ENCODE assay signal across 7 mouse cellular contexts in the genomic region with DNA sequence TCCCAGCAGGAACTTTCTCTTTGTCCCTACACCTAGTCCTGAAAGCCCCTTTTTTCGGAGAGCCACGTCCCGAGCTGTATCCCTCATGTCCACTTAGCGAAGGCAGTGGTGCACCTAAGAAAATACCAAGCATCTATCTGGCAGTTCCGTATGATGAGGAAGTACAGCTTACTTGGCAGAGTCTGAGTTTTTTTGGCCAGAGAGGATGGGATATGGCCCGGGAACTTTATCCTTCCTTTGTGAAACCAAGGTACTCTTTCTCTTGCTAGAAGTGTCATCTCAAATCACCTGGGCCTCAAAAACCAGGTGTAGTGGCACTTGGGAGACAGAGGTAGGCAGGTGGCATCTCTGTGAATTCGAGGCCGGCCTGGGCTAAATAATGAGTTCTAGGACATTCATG. TPM values are rescaled to one million over a fixed set of nuclear protein-coding genes. Genes with fewer than 3 reads are reported as not detected.
DNase-seq lines count a peak whose midpoint lies in the region; ATAC-seq and TF ChIP-seq lines count a peak whose summit lies in the region.

No protein-coding gene starts in this region.

- peak overlapping the region; percentile 97 for H3K9ac ChIP-seq in lung, embryonic 16.5 days (ENCODE audit: low read length)
- peak overlapping the region; percentile 95 for H3K9ac ChIP-seq in forebrain, embryonic 11.5 days (ENCODE audit: low read length)
- peak overlapping the region; percentile 95 for H3K9ac ChIP-seq in limb, embryonic 14.5 days (ENCODE audit: low read depth, low read length, severe bottlenecking)
- H3K9ac ChIP-seq in stomach, embryonic 14.5 days (replicated peaks; ENCODE audit: low read depth, low read length) = peak overlapping the region; percentile 90; the same call in 1 of the 2 replicates

- peaks cover 16% of the 10 kb centered on the region for H3K36me3 ChIP-seq in lung, embryonic 16.5 days (ENCODE audit: control insufficient read depth, insufficient read depth, low read length)
- H3K36me3 ChIP-seq in forebrain, embryonic 11.5 days (ENCODE audit: control insufficient read depth, insufficient read depth, low read length) = no peaks in the 10 kb centered on the region; the same call in 1 of the 2 replicates
- H3K36me3 ChIP-seq in limb, embryonic 14.5 days (ENCODE audit: control insufficient read depth, insufficient read depth, low read length) = peaks cover 19% of the 10 kb centered on the region
- peaks cover 14% of the 10 kb centered on the region; the same call in 1 of the 2 replicates for H3K36me3 ChIP-seq in stomach, embryonic 14.5 days (ENCODE audit: control insufficient read depth, insufficient read depth, low read length)

- WGBS in lung, embryonic 16.5 days = 77% methylated on average over 8 of the region's 8 CpGs
- WGBS in forebrain, embryonic 11.5 days = 77% methylated on average over 8 of the region's 8 CpGs
- 82% methylated on average over 8 of the region's 8 CpGs for WGBS in limb, embryonic 14.5 days
- WGBS in stomach, embryonic 14.5 days = 78% methylated on average over 8 of the region's 8 CpGs

- no peak for DNase-seq in lung, adult 18-20 months
- no peak for DNase-seq in forebrain, embryonic 11.5 days (ENCODE audit: low spot score)
- DNase-seq in limb, embryonic 14.5 days (ENCODE audit: low spot score) = no peak
- DNase-seq in ovary, adult 18-20 months (ENCODE audit: low spot score) = no peak
- no peak for DNase-seq in spleen, postnatal 36 days (ENCODE audit: low spot score in 2 of 2)

- H3K27ac ChIP-seq in lung, embryonic 16.5 days (ENCODE audit: low read length) = peak overlapping the region; percentile 91
- peak overlapping the region; percentile 58 for H3K27ac ChIP-seq in forebrain, embryonic 11.5 days (ENCODE audit: low read depth, low read length)
- peak overlapping the region; percentile 86 for H3K27ac ChIP-seq in limb, embryonic 14.5 days (replicated peaks; ENCODE audit: low read depth, low read length)
- peak overlapping the region; percentile 90 for H3K27ac ChIP-seq in stomach, embryonic 14.5 days (ENCODE audit: low read length)

- no peaks in the 10 kb centered on the region for H3K27me3 ChIP-seq in lung, embryonic 16.5 days (ENCODE audit: control insufficient read depth, insufficient read depth, low read depth, low read length)
- no peaks in the 10 kb centered on the region for H3K27me3 ChIP-seq in forebrain, embryonic 11.5 days (ENCODE audit: control insufficient read depth, insufficient read depth, low read length)
- no peaks in the 10 kb centered on the region for H3K27me3 ChIP-seq in limb, embryonic 14.5 days (ENCODE audit: control insufficient read depth, insufficient read depth, low read length)
- H3K27me3 ChIP-seq in stomach, embryonic 14.5 days (ENCODE audit: control insufficient read depth, insufficient read depth, low read length) = no peaks in the 10 kb centered on the region

- peak overlapping the region; percentile 65 for H3K4me3 ChIP-seq in lung, embryonic 16.5 days (ENCODE audit: low read length)
- peak overlapping the region; percentile 97 for H3K4me3 ChIP-seq in forebrain, embryonic 11.5 days (ENCODE audit: low read depth, low read length)
- H3K4me3 ChIP-seq in limb, embryonic 14.5 days (replicated peaks; ENCODE audit: low read length) = peak overlapping the region; percentile 99
- H3K4me3 ChIP-seq in stomach, embryonic 14.5 days (ENCODE audit: low read depth, low read length) = peak overlapping the region; percentile 84

- no peak; the same call in 1 of the 2 replicates for ATAC-seq in lung, embryonic 16.5 days (ENCODE audit: low read depth)
- ATAC-seq in forebrain, embryonic 11.5 days (replicated peaks; ENCODE audit: low FRiP score) = no peak
- ATAC-seq in limb, embryonic 14.5 days (ENCODE audit: low FRiP score, low read depth) = no peak
- ATAC-seq in stomach, embryonic 14.5 days (ENCODE audit: insufficient number of reproducible peaks, insufficient read depth, low FRiP score, low read depth) = no peak

- H3K4me2 ChIP-seq in lung, embryonic 16.5 days (ENCODE audit: low read depth, low read length) = peak overlapping the region; percentile 71
- peak overlapping the region; percentile 70 for H3K4me2 ChIP-seq in forebrain, embryonic 11.5 days (ENCODE audit: low read depth, low read length, severe bottlenecking)
- H3K4me2 ChIP-seq in limb, embryonic 14.5 days (replicated peaks; ENCODE audit: low read depth, low read length, severe bottlenecking) = peak overlapping the region; percentile 63
- H3K4me2 ChIP-seq in stomach, embryonic 14.5 days (replicated peaks; ENCODE audit: low read depth, low read length) = peak overlapping the region; percentile 53

- no peaks in the 10 kb centered on the region for H3K9me3 ChIP-seq in lung, embryonic 16.5 days (ENCODE audit: control insufficient read depth, low read length)
- no peaks in the 10 kb centered on the region for H3K9me3 ChIP-seq in forebrain, embryonic 11.5 days (ENCODE audit: control insufficient read depth, low read length)
- H3K9me3 ChIP-seq in limb, embryonic 14.5 days (ENCODE audit: control insufficient read depth, low read length) = no peaks in the 10 kb centered on the region
- H3K9me3 ChIP-seq in stomach, embryonic 14.5 days (ENCODE audit: control insufficient read depth, low read depth, low read length) = no peaks in the 10 kb centered on the region

- H3K4me1 ChIP-seq in lung, embryonic 16.5 days (replicated peaks; ENCODE audit: control insufficient read depth, insufficient read depth, low read length) = peaks cover 26% of the 10 kb centered on the region
- peaks cover 10% of the 10 kb centered on the region; the same call in 1 of the 2 replicates for H3K4me1 ChIP-seq in forebrain, embryonic 11.5 days (replicated peaks; ENCODE audit: control insufficient read depth, insufficient read depth, low read length)
- H3K4me1 ChIP-seq in limb, embryonic 14.5 days (ENCODE audit: control insufficient read depth, insufficient read depth, low read length) = peaks cover 12% of the 10 kb centered on the region; the same call in 1 of the 2 replicates
- peaks cover 27% of the 10 kb centered on the region for H3K4me1 ChIP-seq in stomach, embryonic 14.5 days (ENCODE audit: control insufficient read depth, insufficient read depth, low read length)

- TF ChIP-seq POLR2A in limb, embryonic 14.5 days (IDR thresholded peaks at IDR 0.05; ENCODE audit: borderline replicate concordance, extremely low read depth, insufficient read depth, insufficient read length) = no peak

RNA-seq across cellular contexts. Expression of a gene that starts 0.5 kb away (rescaled TPM):
- 66.6 and 69.5 TPM in 2 replicates for polyA plus RNA-seq in lung, embryonic 16.5 days (2015; fragmentation: Nextera tagmentation; extraction: Ambion mirVana)
- 76.7 and 78.1 TPM in 2 replicates for polyA plus RNA-seq in forebrain, embryonic 11.5 days (2014; fragmentation: Nextera tagmentation; extraction: Ambion mirVana)
- polyA plus RNA-seq in limb, embryonic 14.5 days (2012; rRNA removed) = 55.1 and 59.8 TPM in 2 replicates
- polyA plus RNA-seq in limb, embryonic 14.5 days (2014; fragmentation: Nextera tagmentation; extraction: Ambion mirVana) = 57.4 and 58.6 TPM in 2 replicates
- polyA plus RNA-seq in stomach, embryonic 14.5 days (2014; fragmentation: Nextera tagmentation; extraction: Ambion mirVana) = 41.5 and 44.3 TPM in 2 replicates

RNA-seq across cellular contexts. Expression of a gene that starts 15.5 kb away (rescaled TPM):
- 2.0 and 2.4 TPM in 2 replicates for polyA plus RNA-seq in lung, embryonic 16.5 days (2015; fragmentation: Nextera tagmentation; extraction: Ambion mirVana)
- polyA plus RNA-seq in forebrain, embryonic 11.5 days (2014; fragmentation: Nextera tagmentation; extraction: Ambion mirVana) = not detected in 2 replicates
- 1.8 and 8.4 TPM in 2 replicates for polyA plus RNA-seq in limb, embryonic 14.5 days (2012; rRNA removed)
- polyA plus RNA-seq in limb, embryonic 14.5 days (2014; fragmentation: Nextera tagmentation; extraction: Ambion mirVana) = 1.9 and 5.8 TPM in 2 replicates
- polyA plus RNA-seq in stomach, embryonic 14.5 days (2014; fragmentation: Nextera tagmentation; extraction: Ambion mirVana) = 6.5 TPM in 1 of 2 replicates, not detected in the other

RNA-seq across cellular contexts. Expression of a gene that starts 15.6 kb away (rescaled TPM):
- polyA plus RNA-seq in lung, embryonic 16.5 days (2015; fragmentation: Nextera tagmentation; extraction: Ambion mirVana) = 344 and 348 TPM in 2 replicates
- polyA plus RNA-seq in forebrain, embryonic 11.5 days (2014; fragmentation: Nextera tagmentation; extraction: Ambion mirVana) = 336 and 367 TPM in 2 replicates
- polyA plus RNA-seq in limb, embryonic 14.5 days (2012; rRNA removed) = 466 and 472 TPM in 2 replicates
- 328 and 351 TPM in 2 replicates for polyA plus RNA-seq in limb, embryonic 14.5 days (2014; fragmentation: Nextera tagmentation; extraction: Ambion mirVana)
- polyA plus RNA-seq in stomach, embryonic 14.5 days (2014; fragmentation: Nextera tagmentation; extraction: Ambion mirVana) = 324 and 346 TPM in 2 replicates

RNA-seq across cellular contexts. Expression of a gene that starts 40.0 kb away (rescaled TPM):
- 127 and 138 TPM in 2 replicates for polyA plus RNA-seq in lung, embryonic 16.5 days (2015; fragmentation: Nextera tagmentation; extraction: Ambion mirVana)
- 69.0 and 73.8 TPM in 2 replicates for polyA plus RNA-seq in forebrain, embryonic 11.5 days (2014; fragmentation: Nextera tagmentation; extraction: Ambion mirVana)
- 117 and 122 TPM in 2 replicates for polyA plus RNA-seq in limb, embryonic 14.5 days (2012; rRNA removed)
- polyA plus RNA-seq in limb, embryonic 14.5 days (2014; fragmentation: Nextera tagmentation; extraction: Ambion mirVana) = 138 and 147 TPM in 2 replicates
- polyA plus RNA-seq in stomach, embryonic 14.5 days (2014; fragmentation: Nextera tagmentation; extraction: Ambion mirVana) = 198 and 200 TPM in 2 replicates
